ENCODE assay signal across 15 mouse cellular contexts in genomic region chr13:12813734-12814424, GRCm38 (mm10). TPM values are rescaled to one million over a fixed set of nuclear protein-coding genes. Genes with fewer than 3 reads are reported as not detected.
DNase-seq lines count a peak whose midpoint lies in the region; ATAC-seq and TF ChIP-seq lines count a peak whose summit lies in the region.
"Not testable (repeated sequence)": the region's sequence is repeated elsewhere in the genome, so short reads cannot be mapped to it uniquely, and the experiment has no call there.
"Had no signal": no experiment of that assay in that cellular context is flagged by ENCODE, and none has a peak within 500 bp of the region (broad histone marks: within the 10 kb centered on the region; RNA-seq: fewer than 3 reads in every experiment).

No protein-coding gene starts in this region.

- H3K9ac ChIP-seq in hindbrain, embryonic 11.5 days (ENCODE audit: low read depth, low read length): not testable (repeated sequence)

- H3ac ChIP-seq in C2C12 (ENCODE audit: control insufficient read depth, insufficient read length, low read depth): not testable (repeated sequence)

- H3K79me2 ChIP-seq in C2C12 (ENCODE audit: control insufficient read depth, insufficient read depth): not testable (repeated sequence)

- 80% methylated on average over 5 of the region's 5 CpGs for WGBS in hindbrain, embryonic 11.5 days

- TF ChIP-seq CTCF in C2C12 (IDR thresholded peaks at IDR 0.05; ENCODE audit: control insufficient read depth, insufficient read depth, insufficient read length); Patski (IDR thresholded peaks at IDR 0.05); embryonic fibroblast, embryonic 13.5 days (IDR thresholded peaks at IDR 0.05; ENCODE audit: borderline replicate concordance, insufficient read depth, low read length): not testable (repeated sequence)

- not testable (repeated sequence) for H3K4me1 ChIP-seq in embryonic fibroblast, embryonic 13.5 days (ENCODE audit: control insufficient read depth, insufficient read depth, low read length); hindbrain, embryonic 11.5 days (replicated peaks; ENCODE audit: control insufficient read depth, insufficient read depth, low read length)

- peak; percentile 22 for DNase-seq in 3134 (ENCODE audit: extremely low read depth, insufficient read length, low spot score)
- peak; percentile 57 for DNase-seq in Muller cell, postnatal 12 days (ENCODE audit: inconsistent ontology term)
- DNase-seq in Patski (ENCODE audit: low read depth, low spot score); hindbrain, embryonic 11.5 days (ENCODE audit: low spot score): not testable (repeated sequence)

- not testable (repeated sequence) for H3K27me3 ChIP-seq in C2C12 (ENCODE audit: control insufficient read depth, insufficient read depth, insufficient read length); Patski; hindbrain, embryonic 11.5 days (ENCODE audit: control insufficient read depth, insufficient read depth, low read length)

- peak overlapping the region; percentile 78; the same call in 1 of the 2 replicates for H3K27ac ChIP-seq in embryonic fibroblast, embryonic 13.5 days (ENCODE audit: insufficient read depth, low read length)
- not testable (repeated sequence) for H3K27ac ChIP-seq in hindbrain, embryonic 11.5 days (ENCODE audit: low read depth, low read length)

- H3K4me2 ChIP-seq in hindbrain, embryonic 11.5 days (replicated peaks; ENCODE audit: low read depth, low read length): not testable (repeated sequence)

- H3K9me3 ChIP-seq in hindbrain, embryonic 11.5 days (ENCODE audit: control insufficient read depth, low read length): not testable (repeated sequence)

- not testable (repeated sequence) for H3K36me3 ChIP-seq in C2C12 (ENCODE audit: control insufficient read depth, insufficient read depth); hindbrain, embryonic 11.5 days (ENCODE audit: control insufficient read depth, insufficient read depth, low read length)

- TF ChIP-seq POLR2A in embryonic fibroblast, embryonic 13.5 days (IDR thresholded peaks at IDR 0.05; ENCODE audit: low read depth, low read length): not testable (repeated sequence)

- in situ Hi-C loops in Patski (cut with MboI; ENCODE audit: low pct_unique_long_range_greater_than_20kb): loop anchor here (5.0 to 25.0 kb wide), 2 partner anchors 208 to 348 kb away; no protein-coding TSS in a partner anchor

- H3K79me3 ChIP-seq in C2C12 (ENCODE audit: low read depth): not testable (repeated sequence)

- H3K4me3 ChIP-seq in C2C12 (ENCODE audit: insufficient read depth, poor library complexity, severe bottlenecking); embryonic fibroblast, embryonic 13.5 days (ENCODE audit: insufficient read depth, low read length); hindbrain, embryonic 11.5 days (ENCODE audit: low read depth, low read length): not testable (repeated sequence)

- peak; percentile 63 for ATAC-seq in Patski
- 0 out of 2 replicates have a peak, but pooled peaks have one; percentile 2 for ATAC-seq in hindbrain, embryonic 11.5 days (ENCODE audit: low FRiP score)

- POLR2A ChIA-PET in Patski (lab: Charles Lee): not testable (repeated sequence)

- CTCF ChIA-PET in Patski (lab: Charles Lee): interaction anchor here (1.5 kb wide), 1 partner anchor 40 kb away, joined by 3 read pairs; no protein-coding TSS in a partner anchor

TF ChIP-seq in C2C12, 6 proteins besides CTCF, POLR2A, EP300 and RAD21:
- TF ChIP-seq FOSL1 (IDR thresholded peaks at IDR 0.05; ENCODE audit: insufficient read depth, low read length, poor library complexity, severe bottlenecking): peak; percentile 9
TF ChIP-seq in C2C12: peak in this region for 1; not testable (repeated sequence) for 5.

RNA-seq across cellular contexts. Expression of gene Prl2c3, which starts 14.0 kb away (rescaled TPM):
- polyA plus RNA-seq in C2C12 (2012; fragmentation: generic; extraction: Trizol): 53.6 TPM
- polyA plus RNA-seq in Patski (2021): 0.30 TPM
- 2.1 TPM in 1 of 2 replicates, not detected in the other for polyA plus RNA-seq in embryonic fibroblast, embryonic 13.5 days (2011; ENCODE audit: insufficient read length, low read depth, missing spikeins)
- 0.42 and 0.62 TPM in 2 replicates for polyA plus RNA-seq in hindbrain, embryonic 11.5 days (2014; fragmentation: Nextera tagmentation; extraction: Ambion mirVana)
- polyA plus RNA-seq: adrenal gland, adult 2 months; cortical plate, adult 2 months; embryonic facial prominence, embryonic 10.5 days; embryonic facial prominence, embryonic 12.5 days; embryonic facial prominence, embryonic 14.5 days; erythroblast, embryonic 14.5 days; forebrain, embryonic 13.5 days; forebrain, embryonic 15.5 days; forebrain, postnatal 0 days had no signal

Comparison
In these comparisons a context has a peak if more than half of its experiments do, and no peak if none do; other contexts are left out.
1. RNA of gene Prl2c3, which starts 14.0 kb away (polyA plus RNA-seq): 53.6 TPM in C2C12 (single experiment); 0.42 to 0.62 TPM in hindbrain, embryonic 11.5 days, 0.30 TPM in Patski (single experiment) and 2.1 TPM in embryonic fibroblast, embryonic 13.5 days; every median in the first group is over 10 times any median in the second.